Mouse (Mus musculus) cortical plate, adult 2 months (tissue): ENCODE measurements at regions not wholly inside any gene's neighbourhood (a gene's known extent, or its start where the extent isn't known, plus 50 kb on each side); places are given as distances from the start of the nearest gene placed in this dataset.

ENCODE experiments used
- H3K27ac ChIP-seq: fragments of 200-500 bp; 2 replicates; pipeline ENCODE4 v1.5.1; 2012; ENCODE audit warnings: low read length, control low read depth, inconsistent platforms; ENCODE audit not compliant: insufficient read depth
- H3K4me1 ChIP-seq: fragments of 200-500 bp; 2 replicates; pipeline ENCODE4 v1.6.1; 2011; ENCODE audit warnings: low read length; ENCODE audit not compliant: control insufficient read depth, insufficient read depth
- H3K4me3 ChIP-seq: fragments of 200-500 bp; 2 replicates; pipeline ENCODE4 v1.5.1; 2011; ENCODE audit warnings: mild to moderate bottlenecking, low read length, control low read depth; ENCODE audit not compliant: insufficient read depth
- CTCF ChIP-seq: fragments of 200-500 bp; IDR thresholded peaks from 2 replicates; pipeline ENCODE4 v1.5.1; 2011; ENCODE audit warnings: mild to moderate bottlenecking, control low read depth, low read length; ENCODE audit not compliant: insufficient read depth; ENCODE audit errors: extremely low read depth
- POLR2A ChIP-seq: fragments of 200-500 bp; IDR thresholded peaks from 2 replicates; pipeline ENCODE4 v1.6.1; 2011; ENCODE audit warnings: mild to moderate bottlenecking, low read length, control low read depth; ENCODE audit not compliant: insufficient read depth; ENCODE audit errors: extremely low read depth

DNA sequence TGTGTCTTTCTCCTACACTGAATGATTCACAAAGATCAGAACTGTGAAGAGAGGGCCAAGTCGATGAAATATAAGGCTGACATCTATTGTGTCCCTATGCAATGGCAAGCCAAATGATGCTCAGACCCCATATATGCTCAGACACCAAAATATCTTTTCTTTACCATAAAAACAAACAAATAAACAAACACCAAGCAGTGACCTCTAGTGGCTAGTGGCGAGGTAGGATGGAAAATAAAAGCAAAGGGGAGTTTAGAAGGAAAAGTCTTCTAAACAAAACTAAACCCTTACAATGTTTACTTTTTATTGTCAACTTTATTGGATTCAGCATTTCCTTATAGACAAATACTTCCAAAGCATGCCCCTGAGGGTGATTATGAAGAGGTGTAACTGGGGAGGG is 153.8 kb upstream of the Tnfaip3 start:
- H3K27ac ChIP-seq, result no peak overlapping the region
- no peak overlapping the region for H3K4me3 ChIP-seq
- no peaks in the 10 kb centered on the region for H3K4me1 ChIP-seq
- TF ChIP-seq CTCF (no peak), POLR2A (no peak)

DNA sequence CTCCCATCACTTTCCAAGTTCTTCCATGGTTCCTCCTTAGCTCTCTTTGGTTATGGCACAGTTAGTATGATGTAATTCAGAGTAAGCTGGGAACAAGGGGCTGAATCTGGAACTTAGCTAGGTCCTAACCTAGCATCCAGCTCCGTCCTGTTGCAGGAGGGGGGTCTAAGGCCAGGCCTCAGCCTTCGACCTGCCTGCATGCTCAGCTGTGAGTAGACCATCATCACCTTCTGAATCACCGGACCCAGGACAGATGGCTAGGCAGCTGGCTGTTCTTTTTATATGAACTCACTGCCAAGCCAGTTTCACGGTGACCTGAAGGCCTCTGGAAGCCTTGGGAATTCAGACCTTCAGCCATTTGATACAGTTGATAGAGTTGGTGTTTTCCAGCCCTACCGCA is 152.9 kb upstream of the Tnfaip3 start:
- Histone ChIP-seq H3K4me3 (no peak overlapping the region), H3K27ac (no peak overlapping the region), H3K4me1 (no peaks in the 10 kb centered on the region)
- TF ChIP-seq POLR2A, result no peak
- no peak for TF ChIP-seq CTCF

DNA sequence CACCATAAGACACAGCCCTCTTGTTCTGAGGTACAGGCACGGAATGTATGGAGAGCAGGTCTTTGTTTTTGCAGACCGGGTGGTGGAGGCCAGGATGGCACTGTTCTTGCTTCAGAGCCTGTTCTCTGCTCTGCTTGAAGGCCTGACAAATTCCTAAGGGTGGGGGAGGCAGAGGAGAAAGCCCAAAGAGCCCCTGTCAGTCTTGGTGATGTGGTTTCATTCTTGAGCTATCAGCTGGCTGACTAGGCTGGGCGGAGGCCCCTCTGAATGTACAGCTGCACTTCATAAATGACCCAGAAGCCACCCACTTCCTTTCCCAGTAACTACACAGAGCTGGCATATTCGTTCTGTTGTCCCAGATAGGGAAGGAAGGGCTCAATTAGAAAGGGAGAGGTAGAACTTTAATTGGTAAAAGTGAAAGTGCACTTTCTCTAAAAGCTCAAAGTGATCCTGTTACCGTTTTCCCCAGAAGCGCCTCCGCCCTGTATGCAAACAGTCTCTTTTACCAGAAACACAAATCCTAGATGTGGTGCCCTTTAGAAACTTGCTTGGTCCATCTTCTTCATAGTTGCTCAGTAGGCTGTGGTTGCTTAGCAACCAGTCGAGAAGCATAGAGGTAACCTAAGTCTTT is 152.3 kb upstream of the Tnfaip3 start:
- Histone ChIP-seq H3K4me1 (no peaks in the 10 kb centered on the region), H3K27ac (no peak overlapping the region), H3K4me3 (no peak overlapping the region)
- no peak for TF ChIP-seq CTCF
- no peak for TF ChIP-seq POLR2A

- Histone ChIP-seq H3K4me1 (no peaks in the 10 kb centered on the region), H3K4me3 (no peak overlapping the region), H3K27ac (no peak overlapping the region)
- TF ChIP-seq POLR2A (no peak), CTCF (no peak)
These were observed 151.6 kb upstream of the Tnfaip3 start for GRCm38 (mm10) chr10:19167101-19167500.

- TF ChIP-seq POLR2A (no peak), CTCF (no peak)
- H3K4me1 ChIP-seq, result no peaks in the 10 kb centered on the region
- H3K4me3 ChIP-seq, result no peak overlapping the region
- H3K27ac ChIP-seq, result no peak overlapping the region
These were observed 146.6 kb upstream of the Tnfaip3 start for GRCm38 (mm10) chr10:19162104-19162503.

GRCm38 (mm10) chr10:19161149-19161548 is 145.7 kb upstream of the Tnfaip3 start:
- H3K27ac ChIP-seq, result no peak overlapping the region
- no peaks in the 10 kb centered on the region for H3K4me1 ChIP-seq
- no peak overlapping the region for H3K4me3 ChIP-seq
- TF ChIP-seq POLR2A (no peak), CTCF (no peak)

- TF ChIP-seq CTCF (no peak), POLR2A (no peak)
- Histone ChIP-seq H3K4me3 (no peak overlapping the region), H3K4me1 (no peaks in the 10 kb centered on the region)
These were observed 138.6 kb upstream of the Tnfaip3 start for GRCm38 (mm10) chr10:19154041-19154440.

DNA sequence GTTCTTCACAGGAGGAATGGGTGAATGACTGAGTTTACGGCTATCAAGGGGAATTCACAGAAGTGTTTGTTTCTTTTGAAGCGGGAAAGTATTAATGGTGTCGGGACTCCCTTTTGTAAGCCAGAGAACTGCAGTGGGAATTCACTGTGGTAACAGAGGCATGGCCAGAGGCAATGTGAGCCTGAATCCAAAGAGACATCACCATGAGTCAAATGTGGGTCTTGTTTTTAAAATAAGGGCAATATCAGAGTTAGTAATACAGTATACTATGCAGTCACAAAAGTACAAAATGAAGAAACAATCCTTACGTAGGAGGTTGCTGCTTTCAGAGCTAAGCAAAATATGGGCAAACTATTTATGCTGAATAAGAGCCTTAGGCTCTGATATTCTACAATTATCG is 137.3 kb upstream of the Tnfaip3 start:
- H3K4me3 ChIP-seq, result no peak overlapping the region
- no peak overlapping the region for H3K27ac ChIP-seq
- H3K4me1 ChIP-seq, result no peaks in the 10 kb centered on the region
- TF ChIP-seq POLR2A (no peak), CTCF (no peak)

More at GRCm38 (mm10) chr10:19154041-19154440, 138.6 kb upstream of the Tnfaip3 start:
- H3K27ac ChIP-seq, result no peak overlapping the region

DNA sequence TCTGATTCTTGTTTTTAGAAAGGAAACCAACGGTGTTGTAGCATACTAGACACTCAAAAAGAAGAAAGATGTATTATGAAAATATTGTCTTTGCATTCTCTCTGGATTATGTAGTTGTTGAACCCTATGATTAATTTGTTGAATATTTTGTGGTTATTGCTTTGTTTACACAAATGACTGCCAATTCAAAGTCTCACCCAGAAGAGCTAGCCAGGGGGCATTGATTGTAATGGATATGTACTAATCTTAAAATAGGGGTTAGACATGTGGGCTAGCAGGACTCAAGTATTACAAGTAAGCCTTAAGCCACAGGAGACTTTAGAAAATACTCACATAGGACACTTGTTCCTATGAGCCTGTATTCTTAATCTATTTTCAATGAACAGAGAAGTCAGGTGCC is 135.3 kb upstream of the Tnfaip3 start:
- no peak for TF ChIP-seq POLR2A
- no peak for TF ChIP-seq CTCF
- H3K4me3 ChIP-seq, result no peak overlapping the region
- no peaks in the 10 kb centered on the region for H3K4me1 ChIP-seq
- no peak overlapping the region for H3K27ac ChIP-seq

DNA sequence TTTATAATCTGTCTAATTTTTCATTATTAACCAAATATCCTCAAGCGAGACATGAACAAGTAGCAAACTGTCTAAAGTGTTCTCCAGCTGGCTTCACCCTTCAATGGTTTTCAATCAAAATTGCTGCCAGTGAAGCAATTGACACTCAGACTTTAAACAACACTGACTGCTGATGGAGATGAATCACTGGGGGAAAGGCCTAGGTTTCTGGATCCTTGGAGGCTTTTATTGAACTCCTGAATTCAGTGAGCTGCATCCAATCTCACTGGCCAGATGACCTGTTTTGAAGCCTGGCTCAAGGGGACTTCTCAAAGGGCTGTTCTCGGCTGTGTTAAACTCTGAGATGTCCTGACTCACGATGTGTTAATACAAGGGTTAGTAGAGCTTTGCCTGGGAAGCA is 134.5 kb upstream of the Tnfaip3 start:
- no peaks in the 10 kb centered on the region for H3K4me1 ChIP-seq
- TF ChIP-seq CTCF (no peak), POLR2A (no peak)
- no peak overlapping the region for H3K4me3 ChIP-seq
- H3K27ac ChIP-seq, result no peak overlapping the region

GRCm38 (mm10) chr10:19149196-19149869 is 133.9 kb upstream of the Tnfaip3 start:
- Histone ChIP-seq H3K4me3 (no peak overlapping the region), H3K4me1 (no peaks in the 10 kb centered on the region), H3K27ac (no peak overlapping the region)
- TF ChIP-seq CTCF, result no peak
- no peak for TF ChIP-seq POLR2A

- Histone ChIP-seq H3K27ac (no peak overlapping the region), H3K4me1 (no peaks in the 10 kb centered on the region), H3K4me3 (no peak overlapping the region)
- no peak for TF ChIP-seq CTCF
These were observed 126.0 kb upstream of the Tnfaip3 start for GRCm38 (mm10) chr10:19141481-19141880.
